Mouse (Mus musculus): Measurements from ENCODE around the gene Gm4869.

Gm4869 gene

DNA sequence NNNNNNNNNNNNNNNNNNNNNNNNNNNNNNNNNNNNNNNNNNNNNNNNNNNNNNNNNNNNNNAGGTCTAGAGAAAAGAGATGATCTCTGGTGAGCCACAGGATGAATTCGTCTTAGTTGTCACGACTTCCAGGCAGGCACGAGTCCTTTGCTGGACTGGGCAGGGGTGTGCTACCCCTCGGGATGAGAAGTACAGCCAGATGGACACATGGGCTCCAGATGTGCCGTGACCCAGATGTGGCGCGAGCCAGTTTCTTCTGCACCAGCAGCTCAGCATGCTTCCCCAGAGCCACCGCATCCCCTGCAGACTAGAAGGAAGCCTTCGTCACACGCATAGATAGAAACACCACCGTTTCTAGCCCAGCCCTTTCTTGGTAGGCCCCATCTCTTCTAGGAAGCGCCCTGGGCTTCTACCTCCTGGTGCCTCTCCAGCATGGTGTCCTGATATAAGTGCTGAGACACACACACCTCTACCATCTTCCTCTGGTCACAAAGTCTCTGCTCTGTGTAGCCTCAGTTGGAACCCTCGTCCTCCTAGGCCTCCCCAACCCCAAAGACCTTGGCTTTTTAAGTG is 92.8 kb downstream of the Gm4869 start:
- no peak for DNase-seq

- DNase-seq, result peak; percentile 91
These were observed 94.7 kb downstream of the Gm4869 start for GRCm38 (mm10) chr5:140540106-140540505.

- DNase-seq, result no peak
These were observed 97.5 kb downstream of the Gm4869 start for GRCm38 (mm10) chr5:140542811-140543575.

All from thymus, postnatal 4 days (tissue).